In the genomic region with DNA sequence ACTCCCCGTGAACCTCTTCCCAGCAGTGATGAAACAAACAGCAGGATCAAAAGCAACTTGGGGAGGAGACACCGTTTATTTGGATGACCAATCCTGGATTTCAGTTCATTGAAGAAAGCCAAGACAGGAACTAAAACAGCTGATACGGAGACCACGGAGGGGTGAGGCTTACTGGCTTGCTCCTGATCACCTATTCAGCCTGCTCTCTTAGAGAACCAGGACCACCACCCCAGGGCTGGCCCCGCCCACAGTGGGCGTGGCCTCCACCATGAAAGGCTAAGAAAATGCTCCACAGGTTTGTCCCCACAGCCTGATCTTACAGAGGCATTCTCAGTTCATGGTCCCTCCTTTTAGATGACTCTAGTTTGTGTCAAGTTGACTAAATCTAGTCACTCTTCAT, we compare ENCODE assay signal across 30 mouse cellular contexts. TPM values are rescaled to one million over a fixed set of nuclear protein-coding genes. Genes with fewer than 3 reads are reported as not detected.
A peak's percentile ranks its signal among the peaks of the same experiment; 100 is the strongest.
DNase-seq lines count a peak whose midpoint lies in the region; ATAC-seq and TF ChIP-seq lines count a peak whose summit lies in the region.
"Had no signal": no experiment of that assay in that cellular context is flagged by ENCODE, and none has a peak within 500 bp of the region (broad histone marks: within the 10 kb centered on the region; RNA-seq: fewer than 3 reads in every experiment).

No protein-coding gene starts in this region.

- 20% methylated on average over 6 of the region's 6 CpGs for WGBS in heart, embryonic 15.5 days
- WGBS in heart, embryonic 10.5 days: 22% methylated on average over 6 of the region's 6 CpGs
- 13% methylated on average over 6 of the region's 6 CpGs for WGBS in lung, postnatal 0 days

- no peak for TF ChIP-seq CTCF in lung, postnatal 0 days (IDR thresholded peaks at IDR 0.05)
- TF ChIP-seq CTCF in ES-Bruce4 (IDR thresholded peaks at IDR 0.05; ENCODE audit: low read depth, low read length): no peak

- no peak for TF ChIP-seq POLR2A in ES-Bruce4 (IDR thresholded peaks at IDR 0.05; ENCODE audit: insufficient read depth, low read length)

- H3K9ac ChIP-seq in heart, embryonic 15.5 days: no peak overlapping the region
- no peak overlapping the region for H3K9ac ChIP-seq in lung, postnatal 0 days (replicated peaks; ENCODE audit: low read depth)
- H3K9ac ChIP-seq in ES-Bruce4 (ENCODE audit: low read depth, poor library complexity, severe bottlenecking): no peak overlapping the region
- H3K9ac ChIP-seq: embryonic facial prominence, embryonic 13.5 days; forebrain, embryonic 13.5 days; limb, embryonic 15.5 days; liver, embryonic 15.5 days; midbrain, embryonic 13.5 days had no signal

- H3K4me1 ChIP-seq in heart, embryonic 15.5 days (replicated peaks): peaks cover 14% of the 10 kb centered on the region
- H3K4me1 ChIP-seq in heart, embryonic 10.5 days: peaks cover 14% of the 10 kb centered on the region
- H3K4me1 ChIP-seq in lung, postnatal 0 days (ENCODE audit: insufficient read depth, low read depth, low read length): peaks cover 1% of the 10 kb centered on the region; the same call in 1 of the 2 replicates
- H3K4me1 ChIP-seq in ES-Bruce4 (ENCODE audit: control insufficient read depth, insufficient read depth, low read length): peaks cover 10% of the 10 kb centered on the region

- no peak for DNase-seq in heart, embryonic 10.5 days (ENCODE audit: low spot score)
- peak; percentile 58 for DNase-seq in lung, postnatal 0 days (ENCODE audit: low spot score)
- DNase-seq in lung, postnatal 36 days: no peak
- DNase-seq in ES-CJ7 (ENCODE audit: low read depth, low spot score): peak; percentile 88
- no peak for DNase-seq in layer of hippocampus, adult 8-10 months (ENCODE audit: low spot score in 2 of 2)
- DNase-seq in layer of hippocampus, adult 18-20 months (ENCODE audit: low spot score in 2 of 2): no peak
- DNase-seq: adrenal gland, adult 8-10 months; cerebellum, adult 18-20 months; cerebellum, postnatal 36 days; gastrocnemius, postnatal 36 days; left cerebral cortex, postnatal 4 days; lung, postnatal 14 days; thymus, postnatal 25 days had no signal

- H3K36me3 ChIP-seq in heart, embryonic 15.5 days: peaks cover 41% of the 10 kb centered on the region
- peaks cover 65% of the 10 kb centered on the region for H3K36me3 ChIP-seq in heart, embryonic 10.5 days
- peaks cover 33% of the 10 kb centered on the region for H3K36me3 ChIP-seq in lung, postnatal 0 days (ENCODE audit: insufficient read depth, low read length)
- 0 out of 2 replicates have a peak, but pooled peaks cover 4% of the 10 kb centered on the region for H3K36me3 ChIP-seq in ES-Bruce4 (ENCODE audit: control insufficient read depth, insufficient read depth, low read length, poor library complexity, severe bottlenecking)

- no peak overlapping the region for H3K4me2 ChIP-seq in heart, embryonic 15.5 days
- no peak overlapping the region for H3K4me2 ChIP-seq in lung, postnatal 0 days (replicated peaks; ENCODE audit: low read depth, low read length)
- H3K4me2 ChIP-seq: embryonic facial prominence, embryonic 13.5 days; forebrain, embryonic 13.5 days; limb, embryonic 15.5 days; liver, embryonic 15.5 days; midbrain, embryonic 13.5 days had no signal

- no peak overlapping the region for H3K4me3 ChIP-seq in heart, embryonic 15.5 days
- H3K4me3 ChIP-seq in heart, embryonic 10.5 days: no peak overlapping the region
- H3K4me3 ChIP-seq in lung, postnatal 0 days (ENCODE audit: low read depth, low read length): no peak overlapping the region
- H3K4me3 ChIP-seq in ES-Bruce4 (ENCODE audit: low read depth, low read length): no peak overlapping the region
- H3K4me3 ChIP-seq: embryonic facial prominence, embryonic 13.5 days; erythroblast, embryonic 14.5 days; forebrain, embryonic 13.5 days; limb, embryonic 15.5 days; liver, embryonic 15.5 days; midbrain, embryonic 13.5 days; myocyte had no signal

- TF ChIP-seq EP300 in lung, postnatal 0 days (IDR thresholded peaks at IDR 0.05): no peak
- no peak for TF ChIP-seq EP300 in ES-Bruce4 (IDR thresholded peaks at IDR 0.05; ENCODE audit: insufficient read depth, low read depth, low read length)

- H3K27me3 ChIP-seq in heart, embryonic 15.5 days: no peaks in the 10 kb centered on the region
- no peaks in the 10 kb centered on the region for H3K27me3 ChIP-seq in heart, embryonic 10.5 days (ENCODE audit: insufficient read depth, poor library complexity, severe bottlenecking)
- H3K27me3 ChIP-seq in lung, postnatal 0 days (replicated peaks; ENCODE audit: insufficient read depth, low read length): no peaks in the 10 kb centered on the region
- H3K27me3 ChIP-seq in ES-Bruce4 (ENCODE audit: control insufficient read depth, insufficient read depth, low read length, poor library complexity, severe bottlenecking): no peaks in the 10 kb centered on the region
- H3K27me3 ChIP-seq: embryonic facial prominence, embryonic 13.5 days; forebrain, embryonic 13.5 days; limb, embryonic 15.5 days; midbrain, embryonic 13.5 days; Patski had no signal

- H3K9me3 ChIP-seq in heart, embryonic 15.5 days (replicated peaks): no peaks in the 10 kb centered on the region
- H3K9me3 ChIP-seq in heart, embryonic 10.5 days: no peaks in the 10 kb centered on the region
- no peaks in the 10 kb centered on the region for H3K9me3 ChIP-seq in lung, postnatal 0 days (ENCODE audit: low read length)
- H3K9me3 ChIP-seq in ES-Bruce4 (replicated peaks; ENCODE audit: control insufficient read depth, insufficient read depth, low read length, poor library complexity, severe bottlenecking): no peaks in the 10 kb centered on the region
- H3K9me3 ChIP-seq: embryonic facial prominence, embryonic 13.5 days; forebrain, embryonic 13.5 days; limb, embryonic 15.5 days; liver, embryonic 15.5 days; midbrain, embryonic 13.5 days had no signal

- 0 out of 2 replicates have a peak overlapping the region, but pooled peaks have one; percentile 34 for H3K27ac ChIP-seq in heart, embryonic 15.5 days
- H3K27ac ChIP-seq in heart, embryonic 10.5 days: no peak overlapping the region
- no peak overlapping the region for H3K27ac ChIP-seq in lung, postnatal 0 days (ENCODE audit: low read length)
- H3K27ac ChIP-seq in ES-Bruce4 (ENCODE audit: insufficient read depth, low read length): 0 out of 2 replicates have a peak overlapping the region, but pooled peaks have one; percentile 6
- H3K27ac ChIP-seq: embryonic facial prominence, embryonic 13.5 days; forebrain, embryonic 13.5 days; hindbrain, postnatal 0 days; limb, embryonic 15.5 days; liver, embryonic 15.5 days; midbrain, embryonic 13.5 days had no signal

- ATAC-seq in heart, embryonic 15.5 days (replicated peaks; ENCODE audit: insufficient number of reproducible peaks, insufficient read depth, low FRiP score, low read depth): no peak
- peak; percentile 12 for ATAC-seq in lung, postnatal 0 days
- ATAC-seq: activated CD4-positive, CD25-positive, alpha-beta regulatory T cell, adult 4 months; forebrain, embryonic 13.5 days; hindbrain, postnatal 0 days; intestine, embryonic 16.5 days; midbrain, embryonic 13.5 days; Patski had no signal

RNA-seq across cellular contexts. Expression of a gene that starts 6.0 kb away (rescaled TPM):
- polyA plus RNA-seq in heart, embryonic 15.5 days (2015; fragmentation: Nextera tagmentation; extraction: Ambion mirVana): 32.9 and 37.1 TPM in 2 replicates
- polyA plus RNA-seq in heart, embryonic 10.5 days (2016; fragmentation: Nextera tagmentation; extraction: Ambion mirVana): 36.2 and 45.5 TPM in 2 replicates
- 44.0 and 45.2 TPM in 2 replicates for polyA plus RNA-seq in lung, postnatal 0 days (2015; fragmentation: Nextera tagmentation; extraction: Ambion mirVana)
- 63.7 and 69.8 TPM in 2 replicates for polyA plus RNA-seq in ES-Bruce4 (2011; ENCODE audit: insufficient read depth, insufficient read length, low read depth, missing spikeins)
- total RNA-seq in layer of hippocampus, adult 8-10 months (2022): 10 to 100 TPM; 15.7 to 20.4 (median 17.3) TPM
- 10 to 100 TPM; 16.0 to 18.1 TPM for total RNA-seq in layer of hippocampus, adult 18-20 months (2021)

RNA-seq across cellular contexts. Expression of a gene that starts 39.9 kb away (rescaled TPM):
- 0.39 and 0.41 TPM in 2 replicates for polyA plus RNA-seq in heart, embryonic 15.5 days (2015; fragmentation: Nextera tagmentation; extraction: Ambion mirVana)
- 0.14 TPM in 2 replicates for polyA plus RNA-seq in heart, embryonic 10.5 days (2016; fragmentation: Nextera tagmentation; extraction: Ambion mirVana)
- 1.7 TPM in 2 replicates for polyA plus RNA-seq in lung, postnatal 0 days (2015; fragmentation: Nextera tagmentation; extraction: Ambion mirVana)
- 0.42 and 0.94 TPM in 2 replicates for polyA plus RNA-seq in ES-Bruce4 (2011; ENCODE audit: insufficient read depth, insufficient read length, low read depth, missing spikeins)
- total RNA-seq in layer of hippocampus, adult 8-10 months (2022): under 1 TPM in 2 of 4 experiments, not detected in 2; 0.73 to 0.85 TPM
- total RNA-seq in layer of hippocampus, adult 18-20 months (2021): not detected
- total RNA-seq: gastrocnemius, adult 18-20 months; gastrocnemius, postnatal 36 days; heart, adult 8-10 months; hematopoietic stem cell, adult 5-6 weeks; left cerebral cortex, postnatal 4 days had no signal
- polyA plus RNA-seq: C2C12; erythroblast, embryonic 14.5 days; liver, embryonic 15.5 days had no signal

RNA-seq across cellular contexts. Expression of a gene that starts 40.0 kb away (rescaled TPM):
- polyA plus RNA-seq in heart, embryonic 15.5 days (2015; fragmentation: Nextera tagmentation; extraction: Ambion mirVana): 1,014 and 1,128 TPM in 2 replicates
- 856 and 984 TPM in 2 replicates for polyA plus RNA-seq in heart, embryonic 10.5 days (2016; fragmentation: Nextera tagmentation; extraction: Ambion mirVana)
- 281 and 302 TPM in 2 replicates for polyA plus RNA-seq in lung, postnatal 0 days (2015; fragmentation: Nextera tagmentation; extraction: Ambion mirVana)
- polyA plus RNA-seq in ES-Bruce4 (2011; ENCODE audit: insufficient read depth, insufficient read length, low read depth, missing spikeins): 377 and 424 TPM in 2 replicates
- total RNA-seq in layer of hippocampus, adult 8-10 months (2022): 100 to 1,000 TPM; 392 to 413 (median 402) TPM
- 100 to 1,000 TPM; 398 to 413 TPM for total RNA-seq in layer of hippocampus, adult 18-20 months (2021)

Comparison
In these comparisons a context has a peak if more than half of its experiments do, and no peak if none do; other contexts are left out.
1. H3K27ac ChIP-seq: peak in heart, embryonic 15.5 days (single experiment) and ES-Bruce4 (single experiment); none in heart, embryonic 10.5 days (single experiment) and lung, postnatal 0 days (single experiment).
2. DNase-seq: peak in lung, postnatal 0 days (single experiment) and ES-CJ7 (single experiment); none in heart, embryonic 10.5 days (single experiment), lung, postnatal 36 days (single experiment), layer of hippocampus, adult 8-10 months (0 of 2) and layer of hippocampus, adult 18-20 months (0 of 2).